Comparison of ENCODE assay signal across 7 mouse cellular contexts in the genomic region with DNA sequence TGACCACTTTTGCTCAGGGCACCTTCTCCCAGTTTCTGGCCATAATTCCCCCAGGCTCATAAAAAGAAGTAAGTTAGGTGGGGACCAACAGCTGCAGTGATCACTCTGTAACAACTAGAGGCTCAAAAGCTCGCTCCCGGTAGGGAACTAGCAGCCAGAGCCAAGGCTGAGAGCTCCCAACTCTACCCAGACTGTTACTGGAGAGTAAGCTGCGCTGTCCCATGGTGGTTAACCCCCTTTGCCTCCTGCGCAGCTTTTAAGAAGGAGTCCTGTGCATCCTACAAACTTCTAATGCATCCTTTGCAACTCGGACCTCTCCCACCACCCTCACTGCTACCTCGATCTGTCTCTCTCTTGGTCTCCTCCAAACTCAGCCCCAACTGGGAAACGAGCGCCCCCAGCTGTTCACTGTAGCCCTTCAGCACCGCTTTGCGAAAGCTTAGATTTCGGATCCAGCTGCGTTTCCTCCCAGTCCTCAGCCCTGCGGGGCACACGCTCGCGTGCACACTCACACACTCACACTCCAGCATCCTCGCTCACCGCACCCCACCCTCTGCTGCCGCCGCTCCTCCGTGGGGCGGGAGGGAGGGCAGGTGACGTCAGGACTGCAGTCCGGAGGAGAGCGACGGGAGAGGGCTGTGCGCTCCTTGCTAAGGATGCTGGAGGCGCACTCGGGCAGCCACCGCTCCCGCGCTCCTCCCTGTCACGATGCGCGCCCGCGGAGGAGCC. TPM values are rescaled to one million over a fixed set of nuclear protein-coding genes. Genes with fewer than 3 reads are reported as not detected.
A peak's percentile ranks its signal among the peaks of the same experiment; 100 is the strongest.
DNase-seq lines count a peak whose midpoint lies in the region; ATAC-seq lines count a peak whose summit lies in the region.

A gene (plus strand): TSS at position 610 of the 729 bp plus-strand sequence.

- H3K36me3 ChIP-seq in hindbrain, embryonic 10.5 days = no peaks in the 10 kb centered on the region
- no peaks in the 10 kb centered on the region for H3K36me3 ChIP-seq in stomach, embryonic 15.5 days

- H3K9ac ChIP-seq in stomach, embryonic 15.5 days = no peak within 1 kb of the TSS

- H3K4me1 ChIP-seq in hindbrain, embryonic 10.5 days (replicated peaks) = peaks cover 24% of the 10 kb centered on the region
- 0 out of 2 replicates have a peak, but pooled peaks cover 4% of the 10 kb centered on the region for H3K4me1 ChIP-seq in stomach, embryonic 15.5 days

- WGBS in hindbrain, embryonic 10.5 days = under 1% methylated on average over 37 of the region's 37 CpGs
- under 1% methylated on average over 37 of the region's 37 CpGs for WGBS in stomach, embryonic 15.5 days

- H3K9me3 ChIP-seq in hindbrain, embryonic 10.5 days = no peaks in the 10 kb centered on the region
- no peaks in the 10 kb centered on the region for H3K9me3 ChIP-seq in stomach, embryonic 15.5 days

- 0 out of 2 replicates have a peak, but pooled peaks have one; percentile 11 for ATAC-seq in megakaryocyte progenitor cell, adult 5-6 weeks (replicated peaks; ENCODE audit: poor library complexity)
- peak; percentile 85 for ATAC-seq in stomach, embryonic 15.5 days (ENCODE audit: insufficient read depth, low FRiP score, low read depth)

- peak within 1 kb of the TSS; percentile 89 for H3K4me2 ChIP-seq in stomach, embryonic 15.5 days

- peak within 1 kb of the TSS; percentile 3; the same call in 1 of the 2 replicates for H3K27ac ChIP-seq in hindbrain, embryonic 10.5 days
- no peak within 1 kb of the TSS for H3K27ac ChIP-seq in stomach, embryonic 15.5 days

- peak within 1 kb of the TSS; percentile 67 for H3K4me3 ChIP-seq in hindbrain, embryonic 10.5 days
- H3K4me3 ChIP-seq in stomach, embryonic 15.5 days (replicated peaks) = peak within 1 kb of the TSS; percentile 43

- H3K27me3 ChIP-seq in hindbrain, embryonic 10.5 days (ENCODE audit: insufficient read depth, poor library complexity, severe bottlenecking) = peaks cover 54% of the 10 kb centered on the region
- H3K27me3 ChIP-seq in stomach, embryonic 15.5 days (replicated peaks) = peaks cover 29% of the 10 kb centered on the region

- peak; percentile 1 to 2 for DNase-seq in adrenal gland, postnatal 36 days
- peak; percentile 50 to 64 for DNase-seq in cerebellum, postnatal 25 days
- peak; percentile 71 to 77 for DNase-seq in frontal cortex, postnatal 25 days (ENCODE audit: low spot score in 2 of 2)
- DNase-seq in hindbrain, embryonic 10.5 days (ENCODE audit: low spot score) = peak; percentile 77
- DNase-seq in left cerebral cortex, adult 8-10 months (ENCODE audit: low spot score in 2 of 2) = peak; percentile 75 to 77

RNA-seq across cellular contexts. Expression of the gene that starts here (rescaled TPM):
- 10 to 100 TPM; 20.2 to 27.6 TPM for total RNA-seq in adrenal gland, postnatal 36 days (2021)
- polyA plus RNA-seq in hindbrain, embryonic 10.5 days (2016; fragmentation: Nextera tagmentation; extraction: Ambion mirVana) = 16.2 and 17.8 TPM in 2 replicates
- 100 to 1,000 TPM; 138 to 154 (median 150) TPM for total RNA-seq in left cerebral cortex, adult 8-10 months (2022)
- 0.30 and 0.54 TPM in 2 replicates for total RNA-seq in megakaryocyte progenitor cell, adult 5-6 weeks (2015)
- 0.47 TPM in 1 of 2 replicates, not detected in the other for total RNA-seq in megakaryocyte progenitor cell, adult 5-6 weeks (2017)
- 32.2 and 36.2 TPM in 2 replicates for polyA plus RNA-seq in stomach, embryonic 15.5 days (2015; fragmentation: Nextera tagmentation; extraction: Ambion mirVana)

Comparison
In these comparisons a context has a peak if more than half of its experiments do, and no peak if none do; other contexts are left out.
1. RNA of the gene that starts here (total RNA-seq): 138 to 154 TPM in left cerebral cortex, adult 8-10 months and 20.2 to 27.6 TPM in adrenal gland, postnatal 36 days; 0.30 to 0.54 TPM in megakaryocyte progenitor cell, adult 5-6 weeks; every median in the first group is over 10 times any median in the second.
2. RNA of the gene that starts here (total RNA-seq): 138 to 154 TPM in left cerebral cortex, adult 8-10 months; 20.2 to 27.6 TPM in adrenal gland, postnatal 36 days; every median in the first group is over 4 times any median in the second.
3. Peak in ATAC-seq in megakaryocyte progenitor cell, adult 5-6 weeks; RNA of the gene not detected or under 1 TPM.
4. DNase-seq: peak in every context shown above with its lines; median percentile 77 in hindbrain, embryonic 10.5 days; 76 in left cerebral cortex, adult 8-10 months; 74 in frontal cortex, postnatal 25 days; 57 in cerebellum, postnatal 25 days; 2 in adrenal gland, postnatal 36 days.